Mouse (Mus musculus) bone marrow macrophage, adult 2 months (primary cell): ENCODE measurements around the gene Samd1.

ENCODE experiments used
- CTCF ChIP-seq: IDR thresholded peaks from 2 replicates; pipeline ENCODE4 v1.5.1; 2012; ENCODE audit warnings: low read depth, mild to moderate bottlenecking, low read length, moderate library complexity
- POLR2A ChIP-seq: IDR thresholded peaks from 2 replicates; pipeline ENCODE4 v1.6.1; 2012; ENCODE audit warnings: mild to moderate bottlenecking, low read depth, low read length, borderline replicate concordance

DNA sequence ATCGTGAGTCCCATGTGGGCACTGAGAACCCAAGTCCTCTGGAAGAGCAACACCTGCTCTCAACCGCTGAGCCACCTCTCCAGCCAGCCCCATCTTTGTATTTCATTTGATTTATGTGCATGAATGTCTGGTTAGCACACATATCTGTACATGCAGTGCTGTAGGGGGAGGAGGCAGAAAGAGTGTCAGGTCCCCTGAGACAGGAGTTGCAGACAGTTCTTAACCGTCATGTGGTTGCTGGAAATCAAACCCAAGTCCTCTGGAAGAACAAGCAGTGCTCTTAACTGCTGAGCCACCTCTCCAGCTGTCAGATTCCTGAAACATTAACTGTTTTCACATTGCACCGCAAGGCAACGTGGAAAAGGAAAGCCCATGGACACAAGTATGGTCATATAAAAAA, 50.7 kb downstream of the Samd1 start:
- TF ChIP-seq POLR2A (no peak), CTCF (no peak)
